Comparison of ENCODE assay signal across 29 mouse cellular contexts in genomic region chr4:87682783-87683182, GRCm38 (mm10).
DNase-seq lines count a peak whose midpoint lies in the region; ATAC-seq and TF ChIP-seq lines count a peak whose summit lies in the region.
"Had no signal": no experiment of that assay in that cellular context is flagged by ENCODE, and none has a peak within 500 bp of the region (broad histone marks: within the 10 kb centered on the region; RNA-seq: fewer than 3 reads in every experiment).

No protein-coding gene starts in this region.

- no peaks in the 10 kb centered on the region for H3K9me3 ChIP-seq in hindbrain, embryonic 14.5 days (ENCODE audit: control insufficient read depth, low read length)
- H3K9me3 ChIP-seq: embryonic facial prominence, embryonic 13.5 days; forebrain, embryonic 10.5 days; forebrain, embryonic 15.5 days; neural tube, embryonic 15.5 days had no signal

- no peak for TF ChIP-seq CTCF in spleen, adult 2 months (IDR thresholded peaks at IDR 0.05; ENCODE audit: extremely low read depth, insufficient read depth, insufficient read length, insufficient replicate concordance)
- no peak for TF ChIP-seq CTCF in bone marrow macrophage, adult 2 months (IDR thresholded peaks at IDR 0.05; ENCODE audit: low read depth, low read length)

- H3K36me3 ChIP-seq in spleen, adult 2 months (ENCODE audit: control insufficient read depth, insufficient read depth, low read length): no peaks in the 10 kb centered on the region
- no peaks in the 10 kb centered on the region for H3K36me3 ChIP-seq in splenic B cell, adult 2 months (ENCODE audit: control insufficient read depth, insufficient read depth, low read length, poor library complexity, severe bottlenecking)
- H3K36me3 ChIP-seq in hindbrain, embryonic 14.5 days (replicated peaks; ENCODE audit: control insufficient read depth, insufficient read depth): no peaks in the 10 kb centered on the region
- H3K36me3 ChIP-seq: embryonic facial prominence, embryonic 13.5 days; forebrain, embryonic 10.5 days; forebrain, embryonic 15.5 days; limb, embryonic 13.5 days; neural tube, embryonic 15.5 days had no signal

- no peak overlapping the region for H3K27ac ChIP-seq in spleen, adult 2 months (ENCODE audit: insufficient read depth, low read length)
- H3K27ac ChIP-seq in bone marrow macrophage, adult 2 months (ENCODE audit: insufficient read depth, low read depth, low read length): 0 out of 2 replicates have a peak overlapping the region, but pooled peaks have one; percentile 1
- H3K27ac ChIP-seq in hindbrain, embryonic 14.5 days: no peak overlapping the region
- H3K27ac ChIP-seq: embryonic facial prominence, embryonic 13.5 days; forebrain, embryonic 10.5 days; forebrain, embryonic 15.5 days; heart, adult 2 months; limb, embryonic 13.5 days; liver, embryonic 14.5 days; neural tube, embryonic 15.5 days; stomach, postnatal 0 days had no signal

- no peak overlapping the region for H3K4me2 ChIP-seq in hindbrain, embryonic 14.5 days (replicated peaks)
- H3K4me2 ChIP-seq: embryonic facial prominence, embryonic 13.5 days; forebrain, embryonic 15.5 days; limb, embryonic 13.5 days; lung, embryonic 14.5 days; neural tube, embryonic 15.5 days had no signal

- TF ChIP-seq POLR2A in spleen, adult 2 months (IDR thresholded peaks at IDR 0.05; ENCODE audit: low read depth, low read length): no peak
- no peak for TF ChIP-seq POLR2A in bone marrow macrophage, adult 2 months (IDR thresholded peaks at IDR 0.05; ENCODE audit: borderline replicate concordance, low read depth, low read length)

- H3K4me1 ChIP-seq in spleen, adult 2 months (ENCODE audit: control insufficient read depth, insufficient read depth, insufficient read length): peaks cover 14% of the 10 kb centered on the region
- H3K4me1 ChIP-seq in bone marrow macrophage, adult 2 months (ENCODE audit: control insufficient read depth, insufficient read depth, low read length): peaks cover 7% of the 10 kb centered on the region
- H3K4me1 ChIP-seq in hindbrain, embryonic 14.5 days (replicated peaks; ENCODE audit: control insufficient read depth, insufficient read depth, low read length): no peaks in the 10 kb centered on the region
- H3K4me1 ChIP-seq: embryonic facial prominence, embryonic 13.5 days; forebrain, embryonic 10.5 days; forebrain, embryonic 15.5 days; limb, embryonic 13.5 days; neural tube, embryonic 15.5 days had no signal

- ATAC-seq in megakaryocyte, adult 5-6 weeks (ENCODE audit: poor library complexity, severe bottlenecking): peak; percentile 95
- no peak for ATAC-seq in hindbrain, embryonic 14.5 days (ENCODE audit: low FRiP score)
- ATAC-seq: forebrain, embryonic 15.5 days; intestine, postnatal 0 days had no signal

- 22% methylated on average over 2 of the region's 2 CpGs for WGBS in spleen, adult 2 months
- WGBS in hindbrain, embryonic 14.5 days: 91% methylated on average over 2 of the region's 2 CpGs

- H3K27me3 ChIP-seq in spleen, adult 2 months (ENCODE audit: control insufficient read depth, insufficient read depth, low read length): no peaks in the 10 kb centered on the region
- H3K27me3 ChIP-seq in splenic B cell, adult 2 months (ENCODE audit: control insufficient read depth, insufficient read depth, low read length, poor library complexity, severe bottlenecking): no peaks in the 10 kb centered on the region
- no peaks in the 10 kb centered on the region for H3K27me3 ChIP-seq in hindbrain, embryonic 14.5 days (ENCODE audit: control insufficient read depth, insufficient read depth, low read length)
- H3K27me3 ChIP-seq: embryonic facial prominence, embryonic 13.5 days; forebrain, embryonic 15.5 days; limb, embryonic 13.5 days; neural tube, embryonic 15.5 days had no signal

- no peak overlapping the region for H3K9ac ChIP-seq in hindbrain, embryonic 14.5 days
- H3K9ac ChIP-seq: embryonic facial prominence, embryonic 13.5 days; forebrain, embryonic 15.5 days; limb, embryonic 13.5 days; liver, embryonic 14.5 days; lung, embryonic 14.5 days; neural tube, embryonic 15.5 days had no signal

- no peak overlapping the region for H3K4me3 ChIP-seq in spleen, adult 2 months (ENCODE audit: extremely low read depth, insufficient read depth, insufficient read length)
- no peak overlapping the region for H3K4me3 ChIP-seq in bone marrow macrophage, adult 2 months (ENCODE audit: insufficient read depth, low read length)
- no peak overlapping the region for H3K4me3 ChIP-seq in hindbrain, embryonic 14.5 days (replicated peaks; ENCODE audit: low read length)
- H3K4me3 ChIP-seq: embryonic facial prominence, embryonic 13.5 days; forebrain, embryonic 10.5 days; forebrain, embryonic 15.5 days; heart, adult 2 months; limb, embryonic 13.5 days; neural tube, embryonic 15.5 days had no signal

- peak; percentile 19 to 46 for DNase-seq in spleen, adult 2 months (ENCODE audit: low read depth in 1 of 2, low spot score in 2 of 2)
- DNase-seq in spleen, postnatal 4 days (ENCODE audit: low spot score in 2 of 2): no peak
- DNase-seq in splenic B cell, adult 2 months (ENCODE audit: low read depth, low spot score): peak; percentile 81
- DNase-seq in kidney, postnatal 14 days: no peak
- DNase-seq in layer of hippocampus, adult 11-12 months (ENCODE audit: low spot score): no peak
- no peak for DNase-seq in hindbrain, embryonic 14.5 days (ENCODE audit: low spot score)
- DNase-seq: adrenal gland, adult 8-10 months; cerebellum, adult 9-10 months; cerebellum, postnatal 36 days; gastrocnemius, postnatal 25 days; heart, adult 2 months; heart, postnatal 14 days; kidney, adult 9 months; kidney, postnatal 10 days; lung, embryonic 14.5 days; midbrain, embryonic 14.5 days; right cerebral cortex, adult 18-20 months; thymus, adult 18-20 months; thymus, postnatal 25 days had no signal

Comparison
In these comparisons a context has a peak if more than half of its experiments do, and no peak if none do; other contexts are left out.
1. DNase-seq: peak in spleen, adult 2 months (2 of 2) and splenic B cell, adult 2 months (single experiment); none in spleen, postnatal 4 days (0 of 2), kidney, postnatal 14 days (single experiment), layer of hippocampus, adult 11-12 months (single experiment) and hindbrain, embryonic 14.5 days (single experiment).